Mouse (Mus musculus): Measurements from ENCODE around the gene Ngdn. TPM values are rescaled to one million over a fixed set of nuclear protein-coding genes. Genes with fewer than 3 reads are reported as not detected.
A peak's percentile ranks its signal among the peaks of the same experiment; 100 is the strongest.

Gene Ngdn
- polyA plus RNA-seq, 1 experiment from 2014 or later = 97.5 TPM

- Histone ChIP-seq H3K9me3 (replicated peaks) (no peaks in the 10 kb centered on the region), H3K4me1 (peaks cover 2% of the 10 kb centered on the region; the same call in 1 of the 2 replicates), H3K27me3 (ENCODE audit: low read depth, poor library complexity, severe bottlenecking) (no peaks in the 10 kb centered on the region), H3K27ac (no peak overlapping the region), H3K4me3 (no peak overlapping the region), H3K36me3 (no peaks in the 10 kb centered on the region)
- no peak for DNase-seq (ENCODE audit: low spot score)
- 83% methylated on average over 10 of the region's 10 CpGs for WGBS
Measured at GRCm38 (mm10) chr14:55054191-55054749, 39.0 kb downstream of the Ngdn start.

GRCm38 (mm10) chr14:55055167-55055834 lies 40.0 kb downstream of the Ngdn start:
- no peak overlapping the region for H3K27ac ChIP-seq
- DNase-seq (ENCODE audit: low spot score) = no peak
- no peaks in the 10 kb centered on the region for H3K36me3 ChIP-seq
- H3K27me3 ChIP-seq (ENCODE audit: low read depth, poor library complexity, severe bottlenecking) = no peaks in the 10 kb centered on the region
- WGBS = 82% methylated on average over 11 of the region's 11 CpGs
- H3K9me3 ChIP-seq (replicated peaks) = no peaks in the 10 kb centered on the region
- no peak overlapping the region for H3K4me3 ChIP-seq
- peaks cover 3% of the 10 kb centered on the region; the same call in 1 of the 2 replicates for H3K4me1 ChIP-seq

- H3K4me1 ChIP-seq = peaks cover 32% of the 10 kb centered on the region
- peaks cover 16% of the 10 kb centered on the region for H3K27me3 ChIP-seq (ENCODE audit: low read depth, poor library complexity, severe bottlenecking)
- 92% methylated on average over 1 of the region's 1 CpGs for WGBS
- H3K36me3 ChIP-seq = 0 out of 2 replicates have a peak, but pooled peaks cover 5% of the 10 kb centered on the region
- no peak for DNase-seq (ENCODE audit: low spot score)
- H3K27ac ChIP-seq = no peak overlapping the region
- no peak overlapping the region for H3K4me3 ChIP-seq
- H3K9me3 ChIP-seq (replicated peaks) = no peaks in the 10 kb centered on the region
Measured at GRCm38 (mm10) chr14:55059009-55059408, 43.8 kb downstream of the Ngdn start.

- DNase-seq (ENCODE audit: low spot score) = no peak
- WGBS = 88% methylated on average over 5 of the region's 5 CpGs
- Histone ChIP-seq H3K4me1 (peaks cover 32% of the 10 kb centered on the region), H3K27ac (no peak overlapping the region), H3K4me3 (no peak overlapping the region), H3K27me3 (ENCODE audit: low read depth, poor library complexity, severe bottlenecking) (peaks cover 25% of the 10 kb centered on the region), H3K36me3 (peaks cover 5% of the 10 kb centered on the region; the same call in 1 of the 2 replicates), H3K9me3 (replicated peaks) (no peaks in the 10 kb centered on the region)
Measured at GRCm38 (mm10) chr14:55059931-55060330, 44.7 kb downstream of the Ngdn start.

GRCm38 (mm10) chr14:55061845-55062244 lies 46.6 kb downstream of the Ngdn start:
- Histone ChIP-seq H3K36me3 (peaks cover 22% of the 10 kb centered on the region), H3K9me3 (replicated peaks) (no peaks in the 10 kb centered on the region), H3K27ac (peak overlapping the region; percentile 47; the same call in 1 of the 2 replicates), H3K27me3 (ENCODE audit: low read depth, poor library complexity, severe bottlenecking) (peaks cover 37% of the 10 kb centered on the region), H3K4me3 (no peak overlapping the region), H3K4me1 (peaks cover 38% of the 10 kb centered on the region)
- 35% methylated on average over 7 of the region's 7 CpGs for WGBS
- no peak for DNase-seq (ENCODE audit: low spot score)

- 17% methylated on average over 17 of the region's 17 CpGs for whole genome bisulfite sequencing
- Histone ChIP-seq H3K4me1 (peaks cover 38% of the 10 kb centered on the region), H3K9me3 (replicated peaks) (no peaks in the 10 kb centered on the region), H3K36me3 (peaks cover 30% of the 10 kb centered on the region), H3K27ac (peak overlapping the region; percentile 47), H3K4me3 (peak overlapping the region; percentile 33), H3K27me3 (ENCODE audit: low read depth, poor library complexity, severe bottlenecking) (peaks cover 37% of the 10 kb centered on the region)
- DNase-seq (ENCODE audit: low spot score) = peak; percentile 60
Measured at GRCm38 (mm10) chr14:55062626-55063025, 47.4 kb downstream of the Ngdn start.

GRCm38 (mm10) chr14:55063117-55063516 lies 47.9 kb downstream of the Ngdn start:
- Histone ChIP-seq H3K27ac (no peak overlapping the region), H3K4me1 (peaks cover 38% of the 10 kb centered on the region), H3K4me3 (peak overlapping the region; percentile 33), H3K36me3 (peaks cover 30% of the 10 kb centered on the region), H3K27me3 (ENCODE audit: low read depth, poor library complexity, severe bottlenecking) (peaks cover 37% of the 10 kb centered on the region), H3K9me3 (replicated peaks) (no peaks in the 10 kb centered on the region)
- DNase-seq (ENCODE audit: low spot score) = no peak
- 85% methylated on average over 5 of the region's 5 CpGs for WGBS

GRCm38 (mm10) chr14:55063581-55064381 lies 48.5 kb downstream of the Ngdn start:
- peaks cover 30% of the 10 kb centered on the region for H3K36me3 ChIP-seq
- H3K9me3 ChIP-seq (replicated peaks) = no peaks in the 10 kb centered on the region
- WGBS = 88% methylated on average over 22 of the region's 22 CpGs
- H3K4me1 ChIP-seq = peaks cover 38% of the 10 kb centered on the region
- H3K4me3 ChIP-seq = no peak overlapping the region
- no peak for DNase-seq (ENCODE audit: low spot score)
- H3K27ac ChIP-seq = no peak overlapping the region
- peaks cover 37% of the 10 kb centered on the region for H3K27me3 ChIP-seq (ENCODE audit: low read depth, poor library complexity, severe bottlenecking)

- H3K4me1 ChIP-seq = peaks cover 38% of the 10 kb centered on the region
- 76% methylated on average over 35 of the region's 35 CpGs for WGBS
- no peak overlapping the region for H3K4me3 ChIP-seq
- H3K36me3 ChIP-seq = peaks cover 30% of the 10 kb centered on the region
- no peak overlapping the region; the same call in 1 of the 2 replicates for H3K27ac ChIP-seq
- no peaks in the 10 kb centered on the region for H3K9me3 ChIP-seq (replicated peaks)
- H3K27me3 ChIP-seq (ENCODE audit: low read depth, poor library complexity, severe bottlenecking) = peaks cover 37% of the 10 kb centered on the region
- no peak for DNase-seq (ENCODE audit: low spot score)
Measured at GRCm38 (mm10) chr14:55064481-55065370, 49.5 kb downstream of the Ngdn start.

GRCm38 (mm10) chr14:55065391-55065790 lies 50.1 kb downstream of the Ngdn start:
- Histone ChIP-seq H3K27me3 (ENCODE audit: low read depth, poor library complexity, severe bottlenecking) (peaks cover 39% of the 10 kb centered on the region), H3K9me3 (replicated peaks) (no peaks in the 10 kb centered on the region), H3K27ac (no peak overlapping the region; the same call in 1 of the 2 replicates), H3K4me1 (peaks cover 35% of the 10 kb centered on the region), H3K36me3 (peaks cover 30% of the 10 kb centered on the region), H3K4me3 (no peak overlapping the region)
- WGBS = 84% methylated on average over 13 of the region's 13 CpGs
- no peak for DNase-seq (ENCODE audit: low spot score)

- Histone ChIP-seq H3K27me3 (ENCODE audit: low read depth, poor library complexity, severe bottlenecking) (peaks cover 45% of the 10 kb centered on the region), H3K4me3 (no peak overlapping the region), H3K27ac (no peak overlapping the region), H3K4me1 (peaks cover 31% of the 10 kb centered on the region), H3K36me3 (peaks cover 30% of the 10 kb centered on the region), H3K9me3 (replicated peaks) (no peaks in the 10 kb centered on the region)
- no peak for DNase-seq (ENCODE audit: low spot score)
- 90% methylated on average over 8 of the region's 8 CpGs for WGBS
Measured at GRCm38 (mm10) chr14:55066042-55066441, 50.8 kb downstream of the Ngdn start.

- H3K36me3 ChIP-seq = peaks cover 32% of the 10 kb centered on the region
- H3K27me3 ChIP-seq (ENCODE audit: low read depth, poor library complexity, severe bottlenecking) = peaks cover 51% of the 10 kb centered on the region
- H3K4me1 ChIP-seq = peaks cover 21% of the 10 kb centered on the region
Measured at GRCm38 (mm10) chr14:55071756-55072155, 56.5 kb downstream of the Ngdn start.

More at GRCm38 (mm10) chr14:55071756-55072155, 56.5 kb downstream of the Ngdn start:
- H3K4me3 ChIP-seq = peak overlapping the region; percentile 32
- no peaks in the 10 kb centered on the region for H3K9me3 ChIP-seq (replicated peaks)
- no peak for DNase-seq (ENCODE audit: low spot score)
- H3K27ac ChIP-seq = peak overlapping the region; percentile 38
- WGBS = 14% methylated on average over 19 of the region's 19 CpGs

All from limb, embryonic 10.5 days (tissue).